Mouse (Mus musculus): ENCODE data around the gene Agbl1. TPM values are rescaled to one million over a fixed set of nuclear protein-coding genes. Genes with fewer than 3 reads are reported as not detected.
A peak's percentile ranks its signal among the peaks of the same experiment; 100 is the strongest.
"Not testable (repeated sequence)": the region's sequence is repeated elsewhere in the genome, so short reads cannot be mapped to it uniquely, and the experiment has no call there.

The Agbl1 gene
- total RNA-seq, 2 experiments from 2014 or later = 0.38 to 0.50 TPM

GRCm38 (mm10) chr7:76562506-76562905 is 332.8 kb downstream of the Agbl1 start:
- DNase-seq (ENCODE audit: low spot score in 2 of 2) = peak in 1 of 2 experiments; percentile 50

GRCm38 (mm10) chr7:76594566-76595079 is 364.9 kb downstream of the Agbl1 start:
- DNase-seq (ENCODE audit: low spot score in 2 of 2) = no peak

GRCm38 (mm10) chr7:76597812-76598211 is 368.1 kb downstream of the Agbl1 start:
- DNase-seq (ENCODE audit: low spot score in 2 of 2) = no peak

- DNase-seq (ENCODE audit: low spot score in 2 of 2) = no peak
Observed at GRCm38 (mm10) chr7:76600050-76600690, 370.5 kb downstream of the Agbl1 start.

GRCm38 (mm10) chr7:76629528-76629927 is 399.8 kb downstream of the Agbl1 start:
- DNase-seq (ENCODE audit: low spot score in 2 of 2) = no peak

GRCm38 (mm10) chr7:76650984-76651383 is 421.3 kb downstream of the Agbl1 start:
- DNase-seq (ENCODE audit: low spot score in 2 of 2) = no peak

GRCm38 (mm10) chr7:76661072-76661471 is 431.4 kb downstream of the Agbl1 start:
- DNase-seq (ENCODE audit: low spot score in 2 of 2) = no peak

GRCm38 (mm10) chr7:76674856-76675255 is 445.2 kb downstream of the Agbl1 start:
- DNase-seq (ENCODE audit: low spot score in 2 of 2) = no peak

- DNase-seq (ENCODE audit: low spot score in 2 of 2) = peak in 1 of 2 experiments; percentile 46
Observed at GRCm38 (mm10) chr7:76701224-76701623, 471.5 kb downstream of the Agbl1 start.

- DNase-seq (ENCODE audit: low spot score in 2 of 2) = not testable (repeated sequence)
Observed at GRCm38 (mm10) chr7:76732220-76732619, 502.5 kb downstream of the Agbl1 start.

- no peak for DNase-seq (ENCODE audit: low spot score in 2 of 2)
Observed at GRCm38 (mm10) chr7:76777237-76777855, 547.7 kb downstream of the Agbl1 start.

- no peak for DNase-seq (ENCODE audit: low spot score in 2 of 2)
Observed at GRCm38 (mm10) chr7:76780446-76780845, 550.8 kb downstream of the Agbl1 start.

GRCm38 (mm10) chr7:76788561-76789306 is 559.0 kb downstream of the Agbl1 start:
- no peak for DNase-seq (ENCODE audit: low spot score in 2 of 2)

- DNase-seq (ENCODE audit: low spot score in 2 of 2) = no peak
Observed at GRCm38 (mm10) chr7:76790041-76790440, 560.4 kb downstream of the Agbl1 start.

GRCm38 (mm10) chr7:76791247-76791646 is 561.6 kb downstream of the Agbl1 start:
- DNase-seq (ENCODE audit: low spot score in 2 of 2) = no peak

GRCm38 (mm10) chr7:76810003-76810402 is 580.3 kb downstream of the Agbl1 start:
- no peak for DNase-seq (ENCODE audit: low spot score in 2 of 2)

- peak in 1 of 2 experiments; percentile 14 for DNase-seq (ENCODE audit: low spot score in 2 of 2)
Observed at GRCm38 (mm10) chr7:76820571-76820970, 590.9 kb downstream of the Agbl1 start.

- no peak for DNase-seq (ENCODE audit: low spot score in 2 of 2)
Observed at GRCm38 (mm10) chr7:76842146-76842545, 612.5 kb downstream of the Agbl1 start.

- DNase-seq (ENCODE audit: low spot score in 2 of 2) = peak; percentile 0 to 28
Observed at GRCm38 (mm10) chr7:76889416-76890209, 659.9 kb downstream of the Agbl1 start.

GRCm38 (mm10) chr7:76904096-76904495 is 674.4 kb downstream of the Agbl1 start:
- DNase-seq (ENCODE audit: low spot score in 2 of 2) = no peak

GRCm38 (mm10) chr7:76911672-76912071 is 682.0 kb downstream of the Agbl1 start:
- DNase-seq (ENCODE audit: low spot score in 2 of 2) = no peak

Data from layer of hippocampus, adult 18-20 months (tissue).